Mouse (Mus musculus): Measurements from ENCODE around the gene F2rl2.
A peak's percentile ranks its signal among the peaks of the same experiment; 100 is the strongest.

The F2rl2 gene

GRCm38 (mm10) chr13:95703376-95703775 lies 6.7 kb downstream of the F2rl2 start:
- DNase-seq: peak in 1 of 2 experiments; percentile 10

- DNase-seq: no peak
Observed at GRCm38 (mm10) chr13:95705589-95705988, 8.9 kb downstream of the F2rl2 start.

GRCm38 (mm10) chr13:95712054-95712453 lies 15.4 kb downstream of the F2rl2 start:
- DNase-seq: no peak

- no peak for DNase-seq
Observed at GRCm38 (mm10) chr13:95712570-95713268, 16.1 kb downstream of the F2rl2 start.

GRCm38 (mm10) chr13:95714271-95714975 lies 17.8 kb downstream of the F2rl2 start:
- peak; percentile 23 to 41 for DNase-seq

- DNase-seq: no peak
Observed at GRCm38 (mm10) chr13:95715356-95715755, 18.7 kb downstream of the F2rl2 start.

- DNase-seq: peak; percentile 82 to 83
Observed at GRCm38 (mm10) chr13:95719320-95720232, 22.9 kb downstream of the F2rl2 start.

- no peak for DNase-seq
Observed at GRCm38 (mm10) chr13:95730491-95730890, 33.8 kb downstream of the F2rl2 start.

GRCm38 (mm10) chr13:95739651-95740050 lies 43.0 kb downstream of the F2rl2 start:
- DNase-seq: peak; percentile 54 to 55

GRCm38 (mm10) chr13:95741813-95742689 lies 45.4 kb downstream of the F2rl2 start:
- DNase-seq: no peak

- DNase-seq: no peak
Observed at GRCm38 (mm10) chr13:95742881-95743466, 46.3 kb downstream of the F2rl2 start.

GRCm38 (mm10) chr13:95745451-95745850 lies 48.8 kb downstream of the F2rl2 start:
- no peak for DNase-seq

GRCm38 (mm10) chr13:95746509-95746908 lies 49.9 kb downstream of the F2rl2 start:
- peak; percentile 79 to 81 for DNase-seq

GRCm38 (mm10) chr13:95747101-95747500 lies 50.4 kb downstream of the F2rl2 start:
- DNase-seq: no peak

GRCm38 (mm10) chr13:95747541-95747940 lies 50.9 kb downstream of the F2rl2 start:
- DNase-seq: no peak
